Mouse (Mus musculus) cerebellum, adult (tissue): ENCODE measurements at regions not wholly inside any gene's neighbourhood (a gene's known extent, or its start where the extent isn't known, plus 50 kb on each side); places are given as distances from the start of the nearest gene placed in this dataset.

Experiments
- ATAC-seq: cut with Nextera tagmentation; 2 replicates; pipeline ENCODE4 v1.9.2; 2017; ENCODE audit warnings: mild to moderate bottlenecking, moderate library complexity, mixed read lengths; ENCODE audit not compliant: insufficient number of reproducible peaks, low FRiP score, low TSS enrichment

DNA sequence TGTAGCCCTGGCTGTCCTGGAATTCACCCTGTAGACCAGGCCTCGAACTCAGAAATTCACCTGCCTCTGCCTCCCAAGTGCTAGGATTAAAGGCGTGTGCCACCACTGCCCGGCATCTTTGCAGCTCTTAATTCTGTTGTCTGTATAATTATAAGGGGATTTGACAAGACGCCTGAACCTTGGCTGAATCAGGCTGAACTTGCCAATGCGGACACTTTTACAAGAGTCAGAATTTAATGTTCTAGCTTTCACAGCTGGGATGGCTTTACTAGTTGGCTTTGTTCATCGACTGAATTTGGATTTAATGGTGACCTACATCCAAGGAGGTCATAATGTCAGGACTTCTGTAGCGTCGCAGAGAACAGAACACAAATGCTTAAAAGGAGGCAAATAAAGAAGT lies 108.3 kb downstream of the Cops8 start:
- ATAC-seq = no peak
